Mouse (Mus musculus): ENCODE data around the gene Gtse1.

GRCm38 (mm10) chr15:85829470-85829869 lies 30.1 kb upstream of the Gtse1 start:
- no peak for TF ChIP-seq GATA1 (IDR thresholded peaks at IDR 0.05; ENCODE audit: borderline replicate concordance, low read length)
- no peak for TF ChIP-seq CTCF (IDR thresholded peaks at IDR 0.05; ENCODE audit: low read depth, low read length)
- no peak for TF ChIP-seq POLR2AphosphoS5 (IDR thresholded peaks at IDR 0.05; ENCODE audit: insufficient replicate concordance, low read depth, low read length)
